Mouse (Mus musculus): ENCODE data around the gene Mapk6.
"Not testable (repeated sequence)": the region's sequence is repeated elsewhere in the genome, so short reads cannot be mapped to it uniquely, and the experiment has no call there.

DNA sequence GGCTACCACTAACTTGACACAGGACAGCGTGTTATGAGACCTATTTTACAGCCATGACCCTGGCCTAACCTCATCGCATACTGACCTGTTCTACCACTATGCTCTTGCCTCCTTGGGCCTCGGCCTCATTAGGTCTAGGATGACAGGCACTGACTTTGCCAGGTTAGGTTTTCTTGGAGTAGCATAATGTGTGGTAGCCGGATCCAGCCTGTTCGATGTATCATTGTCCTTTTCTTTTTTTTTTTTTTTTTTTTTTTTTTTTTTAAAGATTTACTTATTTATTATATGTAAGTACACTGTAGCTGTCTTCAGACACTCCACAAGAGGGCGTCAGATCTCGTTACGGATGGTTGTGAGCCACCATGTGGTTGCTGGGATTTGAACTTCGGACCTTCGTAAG is 36.8 kb upstream of the Mapk6 start:
- not testable (repeated sequence) for TF ChIP-seq CTCF (conservative IDR thresholded peaks at IDR 0.05; ENCODE audit: insufficient read depth, insufficient read length, low read depth, low read length); POLR2A (IDR thresholded peaks at IDR 0.05; ENCODE audit: low read depth, low read length)
